Mouse (Mus musculus): ENCODE measurements around the gene Cdnf.

GRCm38 (mm10) chr2:3575140-3575539 is 62.3 kb downstream of the Cdnf start:
- TF ChIP-seq TCF12 (IDR thresholded peaks at IDR 0.05; ENCODE audit: insufficient read depth, poor library complexity, severe bottlenecking) (no peak), MYOG (IDR thresholded peaks at IDR 0.05; ENCODE audit: control insufficient read depth in 1 of 3, insufficient read depth in 1 of 3, insufficient read length in 2 of 3, low read depth in 2 of 3) (no peak), POLR2A (IDR thresholded peaks at IDR 0.05; ENCODE audit: insufficient read length, low read depth) (no peak), MYOD1 (IDR thresholded peaks at IDR 0.05; ENCODE audit: control insufficient read depth in 1 of 3, insufficient read length in 2 of 3, low read depth in 2 of 3) (no peak), E2F4 (IDR thresholded peaks at IDR 0.05; ENCODE audit: insufficient read depth) (no peak)
